Mouse (Mus musculus) left cerebral cortex, postnatal 14 days (tissue): ENCODE measurements around the gene Gm37240. TPM values are rescaled to one million over a fixed set of nuclear protein-coding genes. Genes with fewer than 3 reads are reported as not detected.
A peak's percentile ranks its signal among the peaks of the same experiment; 100 is the strongest.

Experiments used
- DNase-seq, 2 experiments: peaks; one replicate each; pipeline ENCODE4 v3.0.0; 2021 to 2022; ENCODE audit warnings: low spot score in 2 of 2, mixed read lengths in 1 of 2
- intact Hi-C: fragments of 180-260 bp; cut with DNase I; formaldehyde crosslinking; loops from one replicate; pipeline ENCODE4 v1.15.1; 2025
- total RNA-seq, 2 experiments: library from RNA; stranded (reverse); gene quantifications; 2 replicates each; pipeline ENCODE4 v1.2.3; 2021

Gm37240 gene
- total RNA-seq, 2 experiments from 2014 or later = 1.9 to 3.2 TPM

- DNase-seq = no peak
- intact Hi-C loops = loop anchor here (10.0 kb wide), 1 partner anchor 349 kb away; no protein-coding TSS in a partner anchor
Measured at GRCm38 (mm10) chr3:85663826-85664225, 223.5 kb downstream of the Gm37240 start.

- intact Hi-C loops = loop anchor here (10.0 kb wide), 1 partner anchor 347 kb away; no protein-coding TSS in a partner anchor
Measured at GRCm38 (mm10) chr3:85661926-85662813, 225.1 kb downstream of the Gm37240 start.

GRCm38 (mm10) chr3:85659681-85660080, 227.6 kb downstream of the Gm37240 start:
- no peak for DNase-seq
- intact Hi-C loops = loop anchor here (10.0 kb wide), 1 partner anchor 345 kb away; no protein-coding TSS in a partner anchor

More at GRCm38 (mm10) chr3:85661926-85662813, 225.1 kb downstream of the Gm37240 start:
- DNase-seq = peak in 1 of 2 experiments; percentile 68

GRCm38 (mm10) chr3:85655538-85655937, 231.8 kb downstream of the Gm37240 start:
- intact Hi-C loops = no loop called here
- no peak for DNase-seq

GRCm38 (mm10) chr3:85652727-85653665, 234.3 kb downstream of the Gm37240 start:
- intact Hi-C loops = no loop called here
- no peak for DNase-seq

- no peak for DNase-seq
- intact Hi-C loops = no loop called here
Measured at GRCm38 (mm10) chr3:85649176-85649575, 238.1 kb downstream of the Gm37240 start.

GRCm38 (mm10) chr3:85645517-85646004, 241.8 kb downstream of the Gm37240 start:
- intact Hi-C loops = no loop called here
- DNase-seq = no peak

GRCm38 (mm10) chr3:85644814-85645213, 242.5 kb downstream of the Gm37240 start:
- no peak for DNase-seq
- intact Hi-C loops = no loop called here

GRCm38 (mm10) chr3:85641751-85642150, 245.6 kb downstream of the Gm37240 start:
- intact Hi-C loops = no loop called here
- no peak for DNase-seq

GRCm38 (mm10) chr3:85636716-85637447, 250.4 kb downstream of the Gm37240 start:
- DNase-seq = peak in 1 of 2 experiments; percentile 63
- intact Hi-C loops = no loop called here

- intact Hi-C loops = no loop called here
- DNase-seq = no peak
Measured at GRCm38 (mm10) chr3:85635591-85635990, 251.7 kb downstream of the Gm37240 start.

- intact Hi-C loops = no loop called here
- DNase-seq = no peak
Measured at GRCm38 (mm10) chr3:85635126-85635419, 252.2 kb downstream of the Gm37240 start.

GRCm38 (mm10) chr3:85634389-85635125, 252.8 kb downstream of the Gm37240 start:
- no peak for DNase-seq
- intact Hi-C loops = no loop called here

- intact Hi-C loops = no loop called here
- no peak for DNase-seq
Measured at GRCm38 (mm10) chr3:85633733-85634132, 253.6 kb downstream of the Gm37240 start.

GRCm38 (mm10) chr3:85629895-85630510, 257.3 kb downstream of the Gm37240 start:
- intact Hi-C loops = no loop called here
- DNase-seq = no peak

GRCm38 (mm10) chr3:85619751-85620150, 267.6 kb downstream of the Gm37240 start:
- no peak for DNase-seq
- intact Hi-C loops = no loop called here

GRCm38 (mm10) chr3:85619345-85619744, 268.0 kb downstream of the Gm37240 start:
- peak in 1 of 2 experiments; percentile 40 for DNase-seq
- intact Hi-C loops = no loop called here

GRCm38 (mm10) chr3:85618885-85619284, 268.4 kb downstream of the Gm37240 start:
- intact Hi-C loops = no loop called here
- DNase-seq = peak in 1 of 2 experiments; percentile 40
